Mouse (Mus musculus) kidney, embryonic 14.5 days (tissue): ENCODE measurements around the gene Duox2. TPM values are rescaled to one million over a fixed set of nuclear protein-coding genes. Genes with fewer than 3 reads are reported as not detected.

ENCODE experiments used
- ATAC-seq: fragments of 200-750 bp; cut with Nextera tagmentation; 2 replicates; pipeline ENCODE4 v1.8.0; 2017; ENCODE audit warnings: moderate number of reproducible peaks, mild to moderate bottlenecking, moderate TSS enrichment, moderate library complexity; ENCODE audit not compliant: low FRiP score, low TSS enrichment
- H3K27ac ChIP-seq: fragments of 300-500 bp; sonication (generic); 2 replicates; pipeline ENCODE4 v1.5.1; 2014; ENCODE audit warnings: low read depth, mild to moderate bottlenecking, low read length, moderate library complexity, mixed read lengths
- H3K27me3 ChIP-seq: fragments of 300-500 bp; sonication (generic); 2 replicates; pipeline ENCODE4 v1.6.1; 2014; ENCODE audit warnings: mild to moderate bottlenecking, low read length; ENCODE audit not compliant: control insufficient read depth, insufficient read depth
- H3K36me3 ChIP-seq: fragments of 300-500 bp; sonication (generic); 2 replicates; pipeline ENCODE4 v1.6.1; 2014; ENCODE audit warnings: low read length, mixed read lengths; ENCODE audit not compliant: control insufficient read depth, insufficient read depth
- H3K4me1 ChIP-seq: fragments of 300-500 bp; sonication (generic); 2 replicates; pipeline ENCODE4 v1.6.1; 2014; ENCODE audit warnings: low read length, mixed read lengths; ENCODE audit not compliant: control insufficient read depth, insufficient read depth
- H3K4me2 ChIP-seq: fragments of 300-500 bp; sonication (generic); replicated peaks from 2 replicates; pipeline ENCODE4 v1.6.1; 2014; ENCODE audit warnings: low read depth, mild to moderate bottlenecking, low read length
- H3K4me3 ChIP-seq: fragments of 300-500 bp; sonication (generic); 2 replicates; pipeline ENCODE4 v1.5.1; 2014; ENCODE audit warnings: mild to moderate bottlenecking, low read length
- H3K9ac ChIP-seq: fragments of 300-500 bp; sonication (generic); 2 replicates; pipeline ENCODE4 v1.6.1; 2014; ENCODE audit warnings: low read depth, mild to moderate bottlenecking, low read length, moderate library complexity
- H3K9me3 ChIP-seq: fragments of 300-500 bp; sonication (generic); 2 replicates; pipeline ENCODE4 v1.6.1; 2016; ENCODE audit warnings: low read length; ENCODE audit not compliant: control insufficient read depth
- WGBS: fragments of 180-500 bp; shearing (Covaris S2); extraction: QIAGEN DNeasy Blood & Tissue Kit; methylation state at CpG from one replicate; pipeline ENCODE4 v1.1.7; 2014; 5-methylcytosine and 5-hydroxymethylcytosine counted together
- polyA plus RNA-seq: library from polyadenylated mRNA; unstranded; fragments of >200 nt; fragmentation: Nextera tagmentation; extraction: Ambion mirVana; gene quantifications from 2 replicates; pipeline ENCODE4 v1.2.1, GENCODE M21; 2014

Gene Duox2
- polyA plus RNA-seq, 1 experiment from 2014 or later = 0.05 TPM

DNA sequence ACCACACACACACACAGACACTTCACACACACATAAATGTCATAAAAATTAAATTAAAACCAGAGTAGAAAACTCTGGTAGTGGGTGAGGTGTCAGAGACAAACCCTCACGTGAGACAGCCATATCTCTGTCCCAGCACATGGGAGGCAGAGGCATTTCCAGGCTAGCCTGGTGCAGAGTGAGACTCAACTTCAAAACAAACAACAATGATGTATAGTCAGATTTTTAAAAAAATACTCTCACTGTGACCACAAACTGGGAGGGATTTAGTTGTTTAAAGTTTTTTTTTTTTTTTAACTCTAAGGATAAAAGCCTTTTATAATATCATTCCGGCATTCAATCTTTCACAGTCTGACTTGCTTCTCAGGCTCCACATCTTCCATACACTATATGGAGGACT, 27.1 kb upstream of the Duox2 start:
- no peaks in the 10 kb centered on the region for H3K9me3 ChIP-seq
- H3K4me1 ChIP-seq = no peaks in the 10 kb centered on the region
- ATAC-seq = no peak
- 74% methylated on average over 2 of the region's 2 CpGs for WGBS
- no peak overlapping the region for H3K4me2 ChIP-seq
- no peak overlapping the region for H3K27ac ChIP-seq
- no peaks in the 10 kb centered on the region for H3K27me3 ChIP-seq
- no peaks in the 10 kb centered on the region for H3K36me3 ChIP-seq
- H3K9ac ChIP-seq = no peak overlapping the region
- H3K4me3 ChIP-seq = no peak overlapping the region

DNA sequence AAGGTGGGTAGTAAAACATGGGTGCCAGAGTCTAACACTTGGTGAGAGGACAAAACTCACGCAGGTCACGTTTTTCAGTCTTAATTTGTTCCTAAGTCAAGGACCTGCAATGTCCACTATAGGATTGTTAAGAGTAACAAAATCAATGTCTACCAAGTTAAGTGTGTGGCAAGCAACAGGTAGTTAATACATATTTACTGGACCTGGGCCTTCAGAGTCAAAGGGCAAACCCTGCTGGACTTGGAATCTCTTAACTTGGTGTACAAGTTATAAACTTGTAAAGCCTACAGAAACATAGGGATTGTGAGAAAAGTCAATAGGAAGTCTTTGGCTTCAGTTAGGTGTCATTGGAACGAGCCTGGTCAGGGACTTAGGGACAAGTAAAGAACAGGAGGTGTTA, 26.3 kb upstream of the Duox2 start:
- no peak for ATAC-seq

DNA sequence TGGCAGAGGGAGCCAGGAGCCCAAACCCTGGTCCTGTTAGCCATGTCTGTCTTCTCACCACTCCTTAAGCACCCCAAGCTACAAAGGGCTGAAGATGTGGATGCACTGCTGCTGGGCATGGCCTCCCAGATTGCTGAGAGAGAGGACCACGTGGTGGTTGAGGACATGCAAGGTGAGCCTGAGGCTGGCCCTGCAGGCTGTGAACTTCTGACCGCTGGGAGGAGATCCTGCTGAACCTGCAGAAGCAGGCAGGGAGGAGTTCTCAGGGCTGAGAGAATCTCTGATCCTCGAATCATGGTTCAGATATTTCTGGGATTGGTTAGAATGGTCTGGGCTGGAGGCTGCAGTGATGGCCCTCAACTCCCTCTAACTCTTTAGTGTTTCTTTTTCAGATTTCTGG, 25.7 kb upstream of the Duox2 start:
- WGBS = 61% methylated on average over 3 of the region's 3 CpGs

More for the DNA sequence above, 26.3 kb upstream of the Duox2 start:
- Histone ChIP-seq H3K4me3 (no peak overlapping the region), H3K4me1 (no peaks in the 10 kb centered on the region), H3K27ac (no peak overlapping the region), H3K9me3 (no peaks in the 10 kb centered on the region), H3K36me3 (no peaks in the 10 kb centered on the region), H3K9ac (no peak overlapping the region), H3K27me3 (no peaks in the 10 kb centered on the region), H3K4me2 (no peak overlapping the region)
- WGBS = 63% methylated on average over 3 of the region's 3 CpGs

DNA sequence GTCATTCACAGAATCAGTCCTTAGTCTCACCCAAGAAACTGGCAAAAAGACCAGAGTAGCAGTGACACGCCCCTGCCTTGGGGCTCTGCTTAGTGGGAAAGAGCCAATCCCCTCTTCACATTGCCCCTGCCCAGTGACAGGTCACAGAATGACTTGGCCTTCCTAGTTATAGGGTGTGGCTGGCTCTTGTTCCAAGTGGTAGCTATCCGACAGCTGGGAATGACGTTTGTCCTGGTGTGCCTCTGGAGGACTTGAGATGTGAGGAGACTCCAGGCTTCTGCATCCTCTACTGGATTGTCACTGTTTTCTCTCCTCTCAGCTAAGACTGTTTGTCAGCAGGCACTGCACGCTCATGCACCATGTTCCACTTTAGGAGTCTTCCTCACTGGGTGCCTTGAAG, 19.1 kb upstream of the Duox2 start:
- no peak overlapping the region for H3K4me2 ChIP-seq
- ATAC-seq = no peak
- no peak overlapping the region for H3K4me3 ChIP-seq
- H3K4me1 ChIP-seq = no peaks in the 10 kb centered on the region; the same call in 1 of the 2 replicates
- no peak overlapping the region for H3K9ac ChIP-seq
- 57% methylated on average over 4 of the region's 4 CpGs for WGBS
- H3K9me3 ChIP-seq = no peaks in the 10 kb centered on the region
- H3K27me3 ChIP-seq = peaks cover 29% of the 10 kb centered on the region
- no peak overlapping the region for H3K27ac ChIP-seq
- H3K36me3 ChIP-seq = no peaks in the 10 kb centered on the region

More for the DNA sequence above, 25.7 kb upstream of the Duox2 start:
- Histone ChIP-seq H3K27ac (no peak overlapping the region), H3K4me1 (no peaks in the 10 kb centered on the region), H3K4me2 (no peak overlapping the region), H3K27me3 (no peaks in the 10 kb centered on the region), H3K9ac (no peak overlapping the region), H3K36me3 (no peaks in the 10 kb centered on the region), H3K4me3 (no peak overlapping the region), H3K9me3 (no peaks in the 10 kb centered on the region)
- no peak for ATAC-seq

DNA sequence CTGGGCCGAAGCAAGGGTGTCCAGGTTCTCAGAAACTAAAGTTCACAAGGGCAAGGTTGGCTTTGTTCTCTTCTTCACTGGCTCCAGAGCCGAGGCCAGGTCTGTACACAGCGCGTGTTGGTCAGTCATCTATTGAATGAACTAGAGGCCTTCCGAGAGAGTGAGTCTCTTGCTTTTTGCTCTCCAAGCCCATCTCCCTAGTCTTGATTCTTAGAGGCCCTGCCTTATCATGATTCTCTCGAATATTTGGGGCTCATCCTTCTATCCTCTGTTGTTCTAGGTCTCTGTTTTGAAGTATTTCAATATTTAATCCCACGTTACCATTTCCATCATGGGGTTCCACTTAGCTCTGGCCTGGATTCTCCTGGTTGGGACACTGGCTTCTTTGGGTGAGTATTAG, 17.1 kb upstream of the Duox2 start, which contains the start of gene Duox1:
Gene Duox1 (plus strand): TSS at position 301 of the 400 bp plus-strand sequence.
- Histone ChIP-seq H3K9me3 (no peaks in the 10 kb centered on the region), H3K27me3 (peaks cover 45% of the 10 kb centered on the region), H3K4me3 (no peak within 1 kb of the TSS), H3K9ac (no peak within 1 kb of the TSS), H3K4me2 (no peak within 1 kb of the TSS), H3K27ac (no peak within 1 kb of the TSS), H3K4me1 (no peaks in the 10 kb centered on the region; the same call in 1 of the 2 replicates), H3K36me3 (no peaks in the 10 kb centered on the region)
- 84% methylated on average over 7 of the region's 7 CpGs for WGBS
- no peak for ATAC-seq

DNA sequence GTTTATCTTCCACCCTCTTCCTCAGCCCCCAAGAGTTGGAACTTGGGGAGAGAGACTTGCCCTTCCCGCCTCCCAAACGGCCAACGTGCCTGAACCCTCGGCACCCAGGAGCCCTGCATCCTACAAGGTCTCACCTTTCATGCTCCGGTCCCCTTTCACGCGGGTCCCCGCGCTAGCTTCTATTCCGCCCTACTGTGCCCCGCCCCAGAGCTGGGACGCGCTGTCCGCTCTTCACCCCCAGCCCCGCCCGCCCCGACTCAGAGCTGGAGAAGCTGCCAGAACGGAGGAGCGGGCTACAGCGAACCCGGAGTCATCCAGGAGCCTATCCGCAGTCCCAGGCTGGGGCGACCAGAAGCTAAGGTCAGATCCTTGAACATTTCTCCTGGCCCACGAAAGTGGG, 15.3 kb upstream of the Duox2 start, which contains the start of gene Duoxa1:
Gene Duoxa1 (minus strand): TSS at position 195 of the 400 bp plus-strand sequence.
- peak; percentile 20; the same call in 1 of the 2 replicates for ATAC-seq
- Histone ChIP-seq H3K4me1 (no peaks in the 10 kb centered on the region; the same call in 1 of the 2 replicates), H3K4me3 (peak within 1 kb of the TSS; percentile 20), H3K27ac (no peak within 1 kb of the TSS), H3K36me3 (no peaks in the 10 kb centered on the region), H3K9me3 (no peaks in the 10 kb centered on the region), H3K9ac (no peak within 1 kb of the TSS), H3K4me2 (peak within 1 kb of the TSS; percentile 38), H3K27me3 (peaks cover 53% of the 10 kb centered on the region)
- 2% methylated on average over 24 of the region's 24 CpGs for WGBS

DNA sequence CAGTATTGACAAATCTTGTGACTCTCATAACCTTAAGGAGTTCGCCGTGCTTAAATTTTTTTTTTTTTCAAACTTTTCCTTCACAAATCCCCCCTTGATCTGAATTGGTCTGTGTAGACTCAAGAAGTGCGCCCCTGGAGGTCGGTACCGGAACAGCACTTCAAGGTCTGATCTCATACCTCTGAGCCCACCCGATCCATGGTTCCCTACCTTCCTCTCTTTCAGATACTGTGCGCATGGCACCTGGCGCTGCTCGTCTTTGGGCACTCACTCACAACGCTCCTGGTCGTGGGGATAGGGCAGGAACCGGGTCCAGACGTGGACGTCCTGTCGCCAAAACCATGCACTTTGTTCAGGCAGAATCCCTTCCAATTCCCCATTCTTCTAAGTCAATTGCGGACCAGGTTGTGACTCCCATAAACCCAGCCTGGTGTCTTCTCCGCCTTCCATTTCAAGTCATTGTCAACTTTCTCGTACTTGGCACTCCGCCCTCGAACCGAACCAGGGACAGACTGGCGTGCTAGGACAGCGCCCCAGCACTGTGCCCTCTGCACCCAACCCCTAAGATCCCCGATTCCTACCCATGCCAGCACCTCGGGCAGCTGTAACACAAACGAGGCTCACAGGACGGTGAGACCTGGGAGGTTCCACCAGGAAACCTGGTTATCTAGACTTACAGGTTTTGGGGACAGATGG, 14.6 kb upstream of the Duox2 start:
- ATAC-seq = peak; percentile 62
- H3K9me3 ChIP-seq = no peaks in the 10 kb centered on the region
- no peak overlapping the region for H3K9ac ChIP-seq
- WGBS = 6% methylated on average over 27 of the region's 27 CpGs
- H3K27ac ChIP-seq = no peak overlapping the region
- no peaks in the 10 kb centered on the region for H3K36me3 ChIP-seq
- H3K4me3 ChIP-seq = peak overlapping the region; percentile 20
- peaks cover 54% of the 10 kb centered on the region for H3K27me3 ChIP-seq
- peak overlapping the region; percentile 38 for H3K4me2 ChIP-seq
- H3K4me1 ChIP-seq = no peaks in the 10 kb centered on the region; the same call in 1 of the 2 replicates

DNA sequence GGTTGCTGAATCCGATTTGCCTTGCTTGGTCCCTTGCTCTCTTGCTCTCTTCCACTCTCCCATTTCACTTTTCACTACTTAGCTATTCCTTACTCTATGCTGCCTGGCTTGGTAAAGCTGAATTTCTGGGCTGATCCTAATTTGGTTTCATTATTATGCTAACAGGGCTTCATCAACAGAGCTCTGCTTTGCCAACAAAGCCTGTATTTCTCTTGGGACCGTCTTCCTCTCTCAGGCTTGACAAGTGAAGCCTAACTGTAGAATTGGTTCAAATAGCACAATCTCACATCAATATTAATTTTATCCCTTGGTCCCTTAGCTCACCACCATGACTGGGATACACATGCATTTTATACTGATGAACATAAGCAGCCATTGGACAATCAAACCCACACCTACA, 13.3 kb upstream of the Duox2 start:
- H3K36me3 ChIP-seq = no peaks in the 10 kb centered on the region
- no peak for ATAC-seq
- H3K9ac ChIP-seq = no peak overlapping the region
- no peaks in the 10 kb centered on the region; the same call in 1 of the 2 replicates for H3K4me1 ChIP-seq
- H3K4me2 ChIP-seq = no peak overlapping the region
- 46% methylated on average over 2 of the region's 2 CpGs for WGBS
- H3K9me3 ChIP-seq = no peaks in the 10 kb centered on the region
- H3K4me3 ChIP-seq = no peak overlapping the region
- H3K27me3 ChIP-seq = peaks cover 57% of the 10 kb centered on the region
- no peak overlapping the region for H3K27ac ChIP-seq

DNA sequence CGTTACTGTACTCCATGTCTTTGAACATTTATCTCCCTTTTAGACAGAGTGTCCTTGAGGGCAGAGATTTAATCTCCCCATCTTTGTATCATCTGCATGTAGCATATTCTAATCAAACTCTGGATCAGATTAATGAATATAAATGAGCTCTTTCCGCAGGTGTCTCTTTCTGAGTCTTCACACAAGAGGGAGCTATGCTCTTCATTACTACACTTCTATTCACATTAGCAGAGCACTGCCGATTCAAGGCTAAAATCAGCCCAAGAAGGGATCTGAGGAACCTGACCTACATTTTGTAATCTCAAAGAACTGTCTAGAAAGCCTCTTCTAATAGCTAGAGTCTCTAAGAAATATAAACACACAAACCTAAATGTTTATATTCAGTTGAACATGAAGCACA, 11.4 kb upstream of the Duox2 start:
- H3K36me3 ChIP-seq = no peaks in the 10 kb centered on the region
- H3K9ac ChIP-seq = no peak overlapping the region
- WGBS = 47% methylated on average over 3 of the region's 3 CpGs
- peaks cover 49% of the 10 kb centered on the region for H3K27me3 ChIP-seq
- H3K4me2 ChIP-seq = no peak overlapping the region
- no peak for ATAC-seq
- no peaks in the 10 kb centered on the region for H3K9me3 ChIP-seq
- no peak overlapping the region for H3K4me3 ChIP-seq
- H3K4me1 ChIP-seq = no peaks in the 10 kb centered on the region; the same call in 1 of the 2 replicates
- no peak overlapping the region for H3K27ac ChIP-seq
